Mouse (Mus musculus): ENCODE results near the gene Xcl1. TPM values are rescaled to one million over a fixed set of nuclear protein-coding genes. Genes with fewer than 3 reads are reported as not detected.

Gene Xcl1
- polyA plus RNA-seq, 1 experiment from 2014 or later, result not detected

DNA sequence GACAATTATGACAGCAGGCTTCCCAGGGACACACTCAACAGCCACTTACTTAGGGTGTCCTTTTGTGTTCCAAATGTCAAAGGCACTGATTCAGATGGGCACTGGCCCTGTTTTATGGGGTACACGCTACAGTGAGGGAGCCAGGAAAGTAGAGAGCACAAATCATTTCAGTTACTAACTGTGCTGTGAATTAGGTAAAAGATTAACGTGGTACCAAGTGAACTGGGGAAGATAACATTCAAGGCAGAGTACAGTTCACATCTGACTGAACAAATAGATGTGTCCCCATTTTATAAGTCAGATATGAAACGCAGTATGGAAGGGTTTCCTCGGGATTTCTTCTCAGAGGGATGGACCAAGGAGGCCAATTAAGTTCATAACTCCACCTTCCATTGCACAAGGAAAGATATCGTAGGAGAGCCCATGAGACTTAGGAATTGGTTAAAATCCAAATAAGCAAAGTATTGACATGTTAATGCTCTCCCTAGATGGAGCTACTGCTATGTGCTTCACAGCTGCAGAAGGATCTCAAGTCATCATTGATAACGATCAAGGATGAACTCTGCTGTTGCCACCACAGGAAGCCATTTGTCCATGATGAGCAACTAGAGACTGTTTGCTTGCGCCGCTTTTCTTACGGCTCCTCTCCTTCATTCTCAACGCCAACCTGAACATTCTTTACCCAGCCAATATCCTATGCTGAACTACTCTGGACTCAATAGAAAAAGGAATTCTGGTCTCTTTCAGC, 1.7 kb downstream of the Xcl1 start:
- no peaks in the 10 kb centered on the region for H3K27me3 ChIP-seq (replicated peaks; ENCODE audit: control insufficient read depth, insufficient read depth, low read length)
- no peaks in the 10 kb centered on the region for H3K4me1 ChIP-seq (replicated peaks; ENCODE audit: control insufficient read depth, insufficient read depth, low read length)
- no peak overlapping the region for H3K4me3 ChIP-seq (ENCODE audit: low read depth, low read length)
- DNase-seq (ENCODE audit: low spot score) (no peak), ATAC-seq (replicated peaks; ENCODE audit: low FRiP score, low TSS enrichment, low read depth) (no peak)
- H3K9me3 ChIP-seq (ENCODE audit: control insufficient read depth, low read length), result no peaks in the 10 kb centered on the region
- no peak overlapping the region for H3K9ac ChIP-seq (ENCODE audit: low read length)
- 84% methylated on average over 10 of the region's 10 CpGs for WGBS
- no peaks in the 10 kb centered on the region for H3K36me3 ChIP-seq (ENCODE audit: control insufficient read depth, insufficient read depth, low read length)
- H3K27ac ChIP-seq (ENCODE audit: low read depth), result no peak overlapping the region
- H3K4me2 ChIP-seq (ENCODE audit: low read length), result no peak overlapping the region

DNA sequence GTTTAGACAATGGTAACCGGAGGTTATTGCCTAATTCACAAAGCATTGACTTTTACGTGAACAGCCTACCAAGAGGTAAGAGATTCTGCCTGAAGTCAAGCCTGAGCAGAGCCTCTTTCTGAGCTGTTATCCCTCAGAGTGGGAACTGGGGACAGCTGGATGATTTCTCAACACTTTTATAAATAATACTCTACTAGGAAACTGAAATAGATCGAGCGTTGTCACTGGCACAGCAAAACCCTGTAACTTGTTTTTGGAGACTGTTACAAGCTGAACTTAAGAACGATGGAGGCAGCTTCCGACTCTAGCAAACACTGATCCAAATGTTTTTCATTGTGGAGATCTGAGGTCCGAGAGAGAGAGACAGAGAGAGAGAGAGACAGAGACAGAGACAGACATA, 4.2 kb downstream of the Xcl1 start:
- Histone ChIP-seq H3K4me3 (ENCODE audit: low read depth, low read length) (no peak overlapping the region), H3K4me2 (ENCODE audit: low read length) (no peak overlapping the region), H3K36me3 (ENCODE audit: control insufficient read depth, insufficient read depth, low read length) (no peaks in the 10 kb centered on the region), H3K27ac (ENCODE audit: low read depth) (no peak overlapping the region), H3K9ac (ENCODE audit: low read length) (no peak overlapping the region), H3K9me3 (ENCODE audit: control insufficient read depth, low read length) (no peaks in the 10 kb centered on the region), H3K4me1 (replicated peaks; ENCODE audit: control insufficient read depth, insufficient read depth, low read length) (no peaks in the 10 kb centered on the region), H3K27me3 (replicated peaks; ENCODE audit: control insufficient read depth, insufficient read depth, low read length) (no peaks in the 10 kb centered on the region)
- WGBS, result 65% methylated on average over 7 of the region's 7 CpGs
- ATAC-seq (replicated peaks; ENCODE audit: low FRiP score, low TSS enrichment, low read depth), result no peak
- no peak for DNase-seq (ENCODE audit: low spot score)

DNA sequence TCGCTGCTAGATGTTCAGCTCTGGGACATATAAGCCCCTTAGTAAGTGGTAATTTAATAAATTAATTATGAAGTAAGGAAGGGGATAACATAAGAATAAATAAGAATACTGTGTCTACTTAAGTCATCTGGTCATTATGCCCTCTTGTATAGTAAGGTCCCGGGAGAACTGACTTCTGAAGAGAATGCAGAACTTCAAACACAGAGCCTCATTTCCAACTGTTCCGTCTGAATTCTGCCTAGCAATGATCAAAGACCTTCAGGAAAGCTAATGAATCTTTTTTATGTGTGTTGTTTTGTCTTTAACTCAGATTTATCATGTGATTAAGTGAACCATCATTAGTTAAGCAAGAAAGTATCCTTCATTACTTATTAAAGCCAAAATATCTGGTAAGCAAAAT, 5.3 kb downstream of the Xcl1 start:
- Histone ChIP-seq H3K4me1 (replicated peaks; ENCODE audit: control insufficient read depth, insufficient read depth, low read length) (no peaks in the 10 kb centered on the region), H3K4me3 (ENCODE audit: low read depth, low read length) (no peak overlapping the region), H3K27ac (ENCODE audit: low read depth) (no peak overlapping the region), H3K27me3 (replicated peaks; ENCODE audit: control insufficient read depth, insufficient read depth, low read length) (no peaks in the 10 kb centered on the region), H3K9ac (ENCODE audit: low read length) (no peak overlapping the region), H3K36me3 (ENCODE audit: control insufficient read depth, insufficient read depth, low read length) (no peaks in the 10 kb centered on the region), H3K4me2 (ENCODE audit: low read length) (no peak overlapping the region), H3K9me3 (ENCODE audit: control insufficient read depth, low read length) (0 out of 2 replicates have a peak, but pooled peaks cover 4% of the 10 kb centered on the region)
- ATAC-seq (replicated peaks; ENCODE audit: low FRiP score, low TSS enrichment, low read depth) (no peak), DNase-seq (ENCODE audit: low spot score) (no peak)
- 83% methylated on average over 3 of the region's 3 CpGs for WGBS

DNA sequence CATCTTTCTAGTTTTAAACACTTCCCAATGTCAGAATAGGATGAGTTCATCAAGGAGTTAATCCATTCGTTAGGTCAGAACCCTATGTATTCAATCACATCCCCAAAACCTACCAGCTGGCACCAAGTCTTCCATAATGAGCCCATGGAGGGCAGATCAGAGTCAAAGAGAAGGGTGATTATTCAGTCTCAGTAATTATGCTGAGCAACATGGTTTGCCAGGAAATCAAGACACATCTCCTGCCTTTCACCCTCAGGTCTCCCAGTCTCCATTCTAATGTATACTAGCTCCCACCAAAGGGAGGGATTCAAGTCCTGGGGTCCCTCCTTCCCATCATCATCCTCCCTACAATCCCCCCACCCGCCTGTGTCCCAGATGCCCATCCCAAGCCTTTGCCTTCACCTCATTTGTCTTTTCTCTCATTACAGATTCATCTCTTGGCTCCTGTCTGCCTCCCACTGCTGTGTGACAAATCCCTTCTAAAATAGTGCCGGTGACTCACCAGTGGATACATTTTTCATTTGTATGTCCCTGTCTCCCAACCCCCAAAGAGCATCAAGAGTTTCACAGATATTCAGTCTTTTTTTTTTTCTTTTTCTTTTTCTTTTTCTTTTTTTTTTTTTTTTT, 8.7 kb downstream of the Xcl1 start:
- no peak for ATAC-seq (replicated peaks; ENCODE audit: low FRiP score, low TSS enrichment, low read depth)

DNA sequence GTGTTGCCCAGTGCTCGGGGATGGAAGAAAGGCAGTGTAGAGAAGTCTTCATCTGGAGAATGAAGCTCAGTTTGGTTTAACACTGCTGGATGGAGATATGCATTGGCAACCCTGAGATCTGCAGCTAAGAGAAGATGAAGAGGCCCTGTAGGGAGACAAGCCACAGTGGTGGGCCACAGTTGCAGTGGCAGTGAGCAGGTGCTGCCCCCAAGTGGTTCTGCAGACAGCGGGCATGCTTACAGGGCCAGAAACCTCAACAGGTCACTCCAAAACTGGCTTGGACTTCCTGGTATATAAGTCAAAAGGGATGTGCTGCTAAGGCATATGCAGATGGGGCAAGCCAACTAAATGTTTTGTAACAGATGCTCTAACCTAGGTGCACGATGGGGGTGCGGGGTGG, 30.3 kb downstream of the Xcl1 start:
- Histone ChIP-seq H3K9ac (ENCODE audit: low read length) (no peak overlapping the region), H3K4me2 (ENCODE audit: low read length) (no peak overlapping the region), H3K4me3 (ENCODE audit: low read depth, low read length) (no peak overlapping the region), H3K27ac (ENCODE audit: low read depth) (no peak overlapping the region), H3K9me3 (ENCODE audit: control insufficient read depth, low read length) (no peaks in the 10 kb centered on the region), H3K27me3 (replicated peaks; ENCODE audit: control insufficient read depth, insufficient read depth, low read length) (no peaks in the 10 kb centered on the region), H3K4me1 (replicated peaks; ENCODE audit: control insufficient read depth, insufficient read depth, low read length) (no peaks in the 10 kb centered on the region), H3K36me3 (ENCODE audit: control insufficient read depth, insufficient read depth, low read length) (no peaks in the 10 kb centered on the region)
- 50% methylated on average over 4 of the region's 4 CpGs for WGBS
- DNase-seq (ENCODE audit: low spot score) (peak; percentile 53), ATAC-seq (replicated peaks; ENCODE audit: low FRiP score, low TSS enrichment, low read depth) (0 out of 2 replicates have a peak, but pooled peaks have one; percentile 53)

More for the DNA sequence above, 8.7 kb downstream of the Xcl1 start:
- no peak for DNase-seq (ENCODE audit: low spot score)
- no peak overlapping the region for H3K4me3 ChIP-seq (ENCODE audit: low read depth, low read length)
- WGBS, result 88% methylated on average over 3 of the region's 3 CpGs
- H3K9ac ChIP-seq (ENCODE audit: low read length), result no peak overlapping the region
- no peaks in the 10 kb centered on the region for H3K27me3 ChIP-seq (replicated peaks; ENCODE audit: control insufficient read depth, insufficient read depth, low read length)
- no peaks in the 10 kb centered on the region for H3K4me1 ChIP-seq (replicated peaks; ENCODE audit: control insufficient read depth, insufficient read depth, low read length)
- H3K4me2 ChIP-seq (ENCODE audit: low read length), result no peak overlapping the region
- 0 out of 2 replicates have a peak, but pooled peaks cover 4% of the 10 kb centered on the region for H3K9me3 ChIP-seq (ENCODE audit: control insufficient read depth, low read length)
- H3K36me3 ChIP-seq (ENCODE audit: control insufficient read depth, insufficient read depth, low read length), result no peaks in the 10 kb centered on the region
- no peak overlapping the region for H3K27ac ChIP-seq (ENCODE audit: low read depth)

DNA sequence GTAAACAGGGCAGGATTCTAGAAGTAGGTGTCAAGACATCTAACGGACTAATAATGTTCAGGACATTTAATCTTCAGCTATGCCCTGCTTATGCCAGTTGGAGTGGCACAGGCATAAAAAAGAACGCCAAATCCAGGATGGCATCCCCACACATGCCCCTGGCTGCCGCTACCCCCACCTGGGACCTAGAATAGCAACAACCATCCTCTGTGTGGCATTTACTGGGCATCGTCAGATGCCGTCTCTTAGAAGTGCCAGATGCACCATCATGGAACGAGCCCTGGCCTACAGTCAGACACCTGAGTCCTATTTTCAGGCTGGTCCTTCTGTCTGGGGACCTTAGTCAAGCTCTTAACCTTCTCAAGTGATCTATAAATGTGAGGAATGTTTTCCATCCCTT, 34.6 kb downstream of the Xcl1 start:
- DNase-seq (ENCODE audit: low spot score), result no peak
- 87% methylated on average over 6 of the region's 6 CpGs for WGBS
- H3K4me2 ChIP-seq (ENCODE audit: low read length), result no peak overlapping the region

DNA sequence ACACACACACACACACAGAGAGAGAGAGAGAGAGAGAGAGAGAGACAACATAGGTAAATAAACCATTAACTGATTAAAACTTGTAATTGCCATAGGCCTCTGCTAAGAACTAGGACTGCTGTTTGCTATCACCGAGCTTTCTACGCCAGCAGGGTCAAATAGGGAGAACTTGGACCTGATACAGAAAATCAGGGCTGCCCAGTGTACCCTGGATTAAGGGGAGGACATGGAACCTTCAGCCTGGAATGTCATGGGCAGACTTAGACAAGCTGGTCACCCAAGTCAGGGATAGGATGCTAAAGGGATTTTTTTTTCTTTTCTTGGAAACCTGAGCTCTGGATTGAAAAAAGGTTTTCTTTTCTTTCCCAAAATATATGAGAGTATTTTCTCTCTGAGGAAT, 35.1 kb downstream of the Xcl1 start:
- 46% methylated on average over 2 of the region's 2 CpGs for WGBS
- no peak overlapping the region for H3K27ac ChIP-seq (ENCODE audit: low read depth)
- ATAC-seq (replicated peaks; ENCODE audit: low FRiP score, low TSS enrichment, low read depth) (no peak), DNase-seq (ENCODE audit: low spot score) (no peak)
- H3K4me2 ChIP-seq (ENCODE audit: low read length), result no peak overlapping the region
- no peaks in the 10 kb centered on the region for H3K36me3 ChIP-seq (ENCODE audit: control insufficient read depth, insufficient read depth, low read length)
- H3K9me3 ChIP-seq (ENCODE audit: control insufficient read depth, low read length), result no peaks in the 10 kb centered on the region
- H3K9ac ChIP-seq (ENCODE audit: low read length), result no peak overlapping the region
- H3K27me3 ChIP-seq (replicated peaks; ENCODE audit: control insufficient read depth, insufficient read depth, low read length), result no peaks in the 10 kb centered on the region
- H3K4me1 ChIP-seq (replicated peaks; ENCODE audit: control insufficient read depth, insufficient read depth, low read length), result peaks cover 15% of the 10 kb centered on the region; the same call in 1 of the 2 replicates
- no peak overlapping the region for H3K4me3 ChIP-seq (ENCODE audit: low read depth, low read length)

More for the DNA sequence above, 34.6 kb downstream of the Xcl1 start:
- Histone ChIP-seq H3K36me3 (ENCODE audit: control insufficient read depth, insufficient read depth, low read length) (no peaks in the 10 kb centered on the region), H3K4me3 (ENCODE audit: low read depth, low read length) (no peak overlapping the region), H3K4me1 (replicated peaks; ENCODE audit: control insufficient read depth, insufficient read depth, low read length) (peaks cover 15% of the 10 kb centered on the region; the same call in 1 of the 2 replicates), H3K27ac (ENCODE audit: low read depth) (no peak overlapping the region), H3K9ac (ENCODE audit: low read length) (no peak overlapping the region), H3K27me3 (replicated peaks; ENCODE audit: control insufficient read depth, insufficient read depth, low read length) (no peaks in the 10 kb centered on the region), H3K9me3 (ENCODE audit: control insufficient read depth, low read length) (no peaks in the 10 kb centered on the region)
- ATAC-seq (replicated peaks; ENCODE audit: low FRiP score, low TSS enrichment, low read depth), result no peak

DNA sequence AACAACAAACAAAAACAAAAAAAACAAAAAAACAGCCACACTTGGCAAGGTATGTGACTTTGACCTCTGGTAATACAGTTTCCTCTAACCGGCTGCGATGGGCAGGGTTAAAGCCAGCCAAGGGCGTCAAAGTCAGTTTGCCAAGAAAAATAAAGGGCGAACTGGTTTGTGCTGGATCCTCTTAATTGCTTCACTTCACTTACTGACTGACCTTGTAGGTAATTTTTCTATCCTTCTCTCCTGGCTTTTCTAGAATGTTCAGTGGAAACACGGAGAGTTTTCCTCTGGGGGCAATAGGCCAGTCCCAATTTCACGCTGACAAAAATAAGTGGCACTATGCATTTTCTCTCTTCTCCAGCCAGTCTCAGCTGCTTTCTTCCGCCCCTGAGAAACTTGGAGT, 35.8 kb downstream of the Xcl1 start:
- DNase-seq (ENCODE audit: low spot score) (peak; percentile 53), ATAC-seq (replicated peaks; ENCODE audit: low FRiP score, low TSS enrichment, low read depth) (no peak)
- H3K4me1 ChIP-seq (replicated peaks; ENCODE audit: control insufficient read depth, insufficient read depth, low read length), result peaks cover 15% of the 10 kb centered on the region; the same call in 1 of the 2 replicates
- H3K9ac ChIP-seq (ENCODE audit: low read length), result no peak overlapping the region
- no peaks in the 10 kb centered on the region for H3K36me3 ChIP-seq (ENCODE audit: control insufficient read depth, insufficient read depth, low read length)
- 35% methylated on average over 7 of the region's 7 CpGs for WGBS
- H3K27ac ChIP-seq (ENCODE audit: low read depth), result peak overlapping the region; percentile 27; the same call in 1 of the 2 replicates
- 0 out of 2 replicates have a peak overlapping the region, but pooled peaks have one; percentile 49 for H3K4me3 ChIP-seq (ENCODE audit: low read depth, low read length)
- H3K4me2 ChIP-seq (ENCODE audit: low read length), result peak overlapping the region; percentile 74
- no peaks in the 10 kb centered on the region for H3K9me3 ChIP-seq (ENCODE audit: control insufficient read depth, low read length)
- no peaks in the 10 kb centered on the region for H3K27me3 ChIP-seq (replicated peaks; ENCODE audit: control insufficient read depth, insufficient read depth, low read length)

All from intestine, embryonic 14.5 days (tissue).